Mouse (Mus musculus): ENCODE measurements around the gene Inpp1. TPM values are rescaled to one million over a fixed set of nuclear protein-coding genes. Genes with fewer than 3 reads are reported as not detected.
"Not testable (repeated sequence)": the region's sequence is repeated elsewhere in the genome, so short reads cannot be mapped to it uniquely, and the experiment has no call there.

The Inpp1 gene
- 23.2 and 23.3 TPM in 2 replicates for polyA plus RNA-seq (2015; fragmentation: Nextera tagmentation; extraction: Ambion mirVana)

DNA sequence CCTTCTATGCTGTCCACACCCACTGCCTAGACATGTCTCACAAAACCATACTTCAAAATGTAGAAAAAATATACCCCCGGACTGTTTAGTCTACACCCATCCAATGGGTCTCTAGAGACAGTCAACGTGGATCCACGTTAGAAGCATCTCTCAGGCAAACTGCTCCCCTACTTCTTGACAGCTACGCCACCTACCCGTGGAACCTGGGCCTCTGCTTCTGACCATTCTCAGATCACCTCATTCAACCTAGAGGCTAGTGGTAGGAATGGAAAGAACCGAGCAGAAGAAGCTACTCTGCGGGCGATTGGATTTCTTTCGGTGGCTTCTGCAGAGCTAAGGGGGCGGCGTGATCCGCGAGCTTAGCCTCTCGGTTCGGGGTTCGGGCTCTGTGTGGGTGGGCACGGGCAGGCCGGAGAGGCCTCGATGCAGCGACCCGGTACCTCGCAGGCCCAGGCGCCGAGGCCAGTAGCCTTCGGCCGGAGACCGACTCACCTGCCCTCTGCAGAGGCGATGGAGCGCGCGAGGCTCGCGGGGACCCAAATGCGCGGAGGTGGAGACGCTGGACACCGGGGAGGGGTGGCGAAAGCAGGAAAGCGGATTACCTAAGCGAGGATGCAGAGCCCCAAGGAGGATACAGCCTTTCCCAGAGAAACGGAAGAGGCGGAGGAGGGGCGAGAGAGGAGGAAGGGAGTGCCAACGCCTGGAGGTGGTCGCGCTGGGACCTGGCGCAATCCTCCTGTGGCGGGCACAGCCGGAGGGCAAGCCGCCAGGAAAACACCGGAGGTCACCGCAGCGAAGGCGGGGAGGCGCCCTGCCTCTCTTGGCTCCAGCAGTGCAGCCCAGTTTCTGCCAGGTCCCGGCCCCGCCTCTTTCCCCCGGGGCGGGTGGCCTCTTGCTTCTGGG, at the start of gene Inpp1:
Inpp1 (minus strand) TSS at position 779 of the 903 bp plus-strand sequence.
- peak; percentile 92 for ATAC-seq
- Histone ChIP-seq H3K4me2 (replicated peaks) (peak within 1 kb of the TSS; percentile 73), H3K27ac (peak within 1 kb of the TSS; percentile 82), H3K9ac (replicated peaks) (peak within 1 kb of the TSS; percentile 88), H3K27me3 (no peaks in the 10 kb centered on the region), H3K9me3 (no peaks in the 10 kb centered on the region), H3K4me1 (replicated peaks) (peaks cover 22% of the 10 kb centered on the region), H3K4me3 (replicated peaks) (peak within 1 kb of the TSS; percentile 67), H3K36me3 (no peaks in the 10 kb centered on the region)
- under 1% methylated on average over 50 of the region's 59 CpGs for WGBS

DNA sequence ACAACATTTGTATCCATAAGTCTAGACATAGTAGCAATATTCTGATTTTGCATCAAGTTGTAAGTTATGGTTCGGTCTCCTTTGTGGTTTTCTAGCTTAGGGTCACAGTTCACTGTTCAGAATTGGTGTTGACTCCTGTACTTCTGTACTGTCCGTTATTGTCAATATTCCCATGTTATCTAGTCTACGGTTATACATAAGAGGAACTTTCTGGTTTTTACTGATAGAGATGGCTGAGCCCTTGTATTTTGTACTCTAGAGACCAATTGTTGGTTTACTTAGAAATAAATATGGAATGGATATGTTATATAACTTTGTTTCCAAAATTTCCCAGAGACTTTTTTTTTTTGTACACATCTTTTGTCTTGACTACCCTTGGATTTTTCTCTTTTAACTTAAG, 48.5 kb upstream of the Inpp1 start:
- H3K4me2 ChIP-seq (replicated peaks) = no peak overlapping the region
- ATAC-seq = no peak
- 96% methylated on average over 3 of the region's 3 CpGs for WGBS

DNA sequence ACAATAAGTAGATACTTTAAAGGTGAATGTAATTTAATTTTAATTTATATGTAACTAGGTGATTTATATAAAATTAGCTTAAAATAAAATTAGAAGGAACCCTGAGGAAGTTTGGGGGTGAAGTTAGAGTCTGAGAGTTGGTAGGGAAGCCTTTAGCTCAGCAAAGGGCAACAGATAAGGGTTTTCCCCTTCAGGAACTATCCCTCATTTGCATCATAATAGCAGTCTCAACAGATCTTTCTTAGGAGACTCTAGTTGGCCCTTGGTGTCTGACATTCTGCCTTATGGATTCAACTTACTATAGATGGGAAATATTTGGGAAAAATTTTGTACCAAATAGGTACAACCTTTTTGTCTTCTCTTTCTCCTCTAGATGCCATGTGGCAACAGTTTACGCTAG, 46.7 kb upstream of the Inpp1 start:
- no peak overlapping the region for H3K27ac ChIP-seq
- H3K9ac ChIP-seq (replicated peaks) = no peak overlapping the region
- H3K27me3 ChIP-seq = no peaks in the 10 kb centered on the region
- no peaks in the 10 kb centered on the region for H3K9me3 ChIP-seq
- H3K4me3 ChIP-seq (replicated peaks) = no peak overlapping the region
- H3K36me3 ChIP-seq = peaks cover 26% of the 10 kb centered on the region
- no peak overlapping the region for H3K4me2 ChIP-seq (replicated peaks)
- WGBS = 100% methylated on average over 1 of the region's 1 CpGs
- no peaks in the 10 kb centered on the region for H3K4me1 ChIP-seq (replicated peaks)
- ATAC-seq = no peak

More for the DNA sequence above, 48.5 kb upstream of the Inpp1 start:
- Histone ChIP-seq H3K4me1 (replicated peaks) (no peaks in the 10 kb centered on the region), H3K27ac (no peak overlapping the region), H3K9me3 (no peaks in the 10 kb centered on the region), H3K27me3 (no peaks in the 10 kb centered on the region), H3K4me3 (replicated peaks) (no peak overlapping the region), H3K9ac (replicated peaks) (no peak overlapping the region), H3K36me3 (peaks cover 13% of the 10 kb centered on the region)

DNA sequence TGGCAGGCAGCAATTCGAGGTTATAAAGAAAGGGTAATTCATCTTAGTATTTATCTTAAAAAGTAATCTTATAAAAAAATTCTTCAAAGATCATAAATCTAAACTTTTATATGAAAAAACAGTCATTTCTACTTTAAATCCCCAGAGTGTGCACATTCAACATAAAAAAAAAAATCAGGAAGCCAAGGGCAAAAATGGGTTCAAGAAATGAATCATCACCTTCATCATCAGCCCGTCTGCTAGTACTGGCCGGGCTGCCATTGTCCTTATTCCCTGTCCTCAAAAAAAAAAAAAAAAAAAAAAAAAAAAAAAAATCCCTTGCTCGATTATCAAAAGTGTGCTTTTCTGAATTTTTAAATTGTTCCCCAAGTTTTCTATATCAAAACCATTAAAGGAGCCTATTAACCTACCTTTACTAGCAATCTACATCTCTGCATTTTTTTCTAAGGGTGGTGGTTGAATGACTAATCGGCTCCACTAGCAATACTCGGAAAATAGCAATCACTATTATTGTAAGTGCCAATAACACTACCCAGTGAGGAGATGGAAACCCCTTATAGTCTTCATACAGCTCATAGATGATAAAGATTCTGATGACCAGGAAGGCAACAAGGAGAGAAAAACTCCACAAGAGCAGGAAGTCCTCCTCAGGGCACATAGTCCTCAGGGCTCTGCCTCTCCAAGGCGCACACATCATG, 38.6 kb upstream of the Inpp1 start:
- H3K9ac ChIP-seq (replicated peaks) = no peak overlapping the region
- H3K27me3 ChIP-seq = no peaks in the 10 kb centered on the region
- no peak overlapping the region for H3K27ac ChIP-seq
- no peaks in the 10 kb centered on the region for H3K9me3 ChIP-seq
- H3K4me3 ChIP-seq (replicated peaks) = no peak overlapping the region
- 92% methylated on average over 7 of the region's 7 CpGs for WGBS
- H3K4me1 ChIP-seq (replicated peaks) = no peaks in the 10 kb centered on the region
- ATAC-seq = no peak
- H3K36me3 ChIP-seq = peaks cover 13% of the 10 kb centered on the region
- H3K4me2 ChIP-seq (replicated peaks) = no peak overlapping the region

DNA sequence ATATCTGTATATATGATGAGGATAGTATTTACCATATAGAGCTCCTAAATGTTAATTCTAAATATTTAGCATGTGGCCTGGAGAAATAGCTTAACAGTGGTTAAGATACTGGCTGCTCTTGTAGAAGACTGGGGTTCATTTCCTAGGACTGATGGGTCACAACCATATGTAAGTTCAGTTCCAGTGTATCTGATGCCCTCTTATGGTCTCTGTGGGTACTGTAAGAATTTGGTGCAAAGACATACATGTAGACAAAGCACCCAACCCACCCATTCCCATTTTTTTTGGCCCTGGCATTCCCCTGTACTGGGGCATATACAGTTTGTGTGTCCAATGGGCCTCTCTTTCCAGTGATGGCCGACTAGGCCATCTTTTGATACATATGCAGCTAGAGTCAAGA, 36.5 kb upstream of the Inpp1 start:
- not testable (repeated sequence) for H3K9me3 ChIP-seq; H3K9ac ChIP-seq (replicated peaks); H3K27me3 ChIP-seq; H3K36me3 ChIP-seq; H3K27ac ChIP-seq; H3K4me1 ChIP-seq (replicated peaks); H3K4me2 ChIP-seq (replicated peaks); H3K4me3 ChIP-seq (replicated peaks)
- WGBS = 55% methylated on average over 1 of the region's 1 CpGs
- ATAC-seq = peak; percentile 63; the same call in 1 of the 2 replicates

DNA sequence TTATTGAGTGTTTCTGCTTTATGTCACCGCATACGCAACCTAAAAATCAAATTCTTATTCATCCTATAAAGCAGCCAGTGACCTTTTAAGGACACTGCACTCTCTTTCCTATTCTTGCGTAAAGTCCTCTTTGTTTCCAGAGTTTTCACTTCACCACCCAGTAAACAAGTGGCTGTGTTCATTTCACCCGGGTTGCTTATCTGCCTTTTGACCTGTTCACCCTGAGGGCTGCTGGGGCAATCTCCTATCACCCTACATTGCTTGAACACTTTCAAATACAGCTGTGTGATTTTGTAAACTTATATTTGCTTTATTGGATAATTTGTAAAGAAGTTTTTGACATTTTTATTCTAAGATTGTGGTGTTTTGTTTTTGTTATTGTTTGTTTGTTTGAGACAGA, 31.9 kb upstream of the Inpp1 start:
- no peak overlapping the region for H3K4me2 ChIP-seq (replicated peaks)
- no peak overlapping the region for H3K9ac ChIP-seq (replicated peaks)
- H3K36me3 ChIP-seq = no peaks in the 10 kb centered on the region
- WGBS = 74% methylated on average over 4 of the region's 4 CpGs
- no peaks in the 10 kb centered on the region for H3K27me3 ChIP-seq
- H3K4me1 ChIP-seq (replicated peaks) = peaks cover 9% of the 10 kb centered on the region
- H3K27ac ChIP-seq = no peak overlapping the region
- no peak for ATAC-seq
- no peaks in the 10 kb centered on the region for H3K9me3 ChIP-seq
- H3K4me3 ChIP-seq (replicated peaks) = no peak overlapping the region

DNA sequence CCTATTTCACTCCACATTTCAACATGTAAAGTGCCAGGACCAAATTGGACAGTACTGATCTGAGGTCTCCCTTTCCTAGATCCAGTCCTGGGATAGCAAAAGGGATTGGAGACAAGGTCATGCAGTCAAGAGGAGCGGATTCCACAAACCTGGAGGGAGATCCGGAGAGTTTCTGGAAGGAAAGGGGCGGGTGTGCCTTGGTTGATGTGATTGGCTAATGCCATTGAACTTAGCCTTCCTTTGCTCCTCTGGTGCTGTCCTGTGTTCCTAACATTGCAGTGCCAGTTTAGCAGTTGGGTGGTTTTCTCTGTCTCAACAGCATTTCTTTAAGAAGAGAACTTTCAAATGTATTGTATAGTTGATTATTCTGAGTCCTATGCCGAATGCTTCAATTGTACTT, 29.1 kb upstream of the Inpp1 start:
- Histone ChIP-seq H3K4me3 (replicated peaks) (no peak overlapping the region), H3K4me1 (replicated peaks) (peaks cover 9% of the 10 kb centered on the region), H3K36me3 (no peaks in the 10 kb centered on the region), H3K27ac (no peak overlapping the region), H3K9me3 (no peaks in the 10 kb centered on the region), H3K4me2 (replicated peaks) (no peak overlapping the region), H3K9ac (replicated peaks) (no peak overlapping the region), H3K27me3 (no peaks in the 10 kb centered on the region)
- 91% methylated on average over 4 of the region's 4 CpGs for WGBS
- no peak for ATAC-seq

DNA sequence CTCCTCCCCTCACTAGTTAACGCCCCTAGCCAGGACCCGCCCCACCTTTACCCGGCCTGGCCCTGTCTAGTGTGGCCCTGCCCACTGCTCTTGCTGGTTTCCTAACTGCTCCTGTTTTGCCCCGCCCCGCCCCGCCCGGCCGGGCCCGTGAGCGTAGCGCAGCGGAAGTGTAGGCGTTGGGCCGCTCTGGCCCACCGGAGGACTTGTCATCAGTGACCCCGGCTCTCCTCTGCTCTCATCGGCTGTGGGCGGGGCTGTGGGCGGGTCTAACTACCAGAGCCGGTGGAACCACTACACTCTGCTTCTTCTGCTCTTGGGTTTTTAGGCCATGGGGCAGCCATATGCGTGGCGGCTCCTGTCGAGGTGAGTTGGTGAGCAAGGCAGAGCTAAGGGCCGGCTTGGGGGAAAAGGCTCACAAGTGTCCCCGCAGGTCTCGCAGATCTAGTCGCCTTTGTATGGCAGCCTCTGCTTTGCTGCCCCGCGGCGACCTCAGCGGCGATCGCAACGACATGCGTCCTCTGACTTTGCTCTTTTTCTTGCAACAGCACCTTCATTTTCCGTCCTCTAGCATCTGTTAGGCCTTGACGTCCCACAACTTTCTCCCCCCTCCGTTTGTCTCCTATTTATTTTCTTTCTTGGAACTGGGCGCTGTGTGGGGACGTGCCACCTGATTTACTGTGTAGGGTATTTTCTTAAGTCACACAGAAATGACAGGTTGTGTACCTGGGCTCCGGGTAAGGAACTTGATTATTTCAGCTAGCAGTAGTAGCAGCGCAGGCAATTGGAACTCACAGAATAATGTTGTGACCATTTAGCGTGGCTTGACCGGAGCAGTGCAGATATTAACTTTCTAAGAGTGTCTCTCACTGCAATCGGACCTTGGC, 27.5 kb upstream of the Inpp1 start, which contains the start of gene Hibch:
Hibch (plus strand) TSS at position 148 of the 884 bp plus-strand sequence.
- H3K27ac ChIP-seq = peak within 1 kb of the TSS; percentile 81
- peak; percentile 100 for ATAC-seq
- peaks cover 9% of the 10 kb centered on the region for H3K4me1 ChIP-seq (replicated peaks)
- H3K4me2 ChIP-seq (replicated peaks) = peak within 1 kb of the TSS; percentile 70
- H3K9ac ChIP-seq (replicated peaks) = peak within 1 kb of the TSS; percentile 77
- H3K4me3 ChIP-seq (replicated peaks) = peak within 1 kb of the TSS; percentile 59
- WGBS = 4% methylated on average over 45 of the region's 45 CpGs
- H3K36me3 ChIP-seq = no peaks in the 10 kb centered on the region
- no peaks in the 10 kb centered on the region for H3K27me3 ChIP-seq
- H3K9me3 ChIP-seq = no peaks in the 10 kb centered on the region

DNA sequence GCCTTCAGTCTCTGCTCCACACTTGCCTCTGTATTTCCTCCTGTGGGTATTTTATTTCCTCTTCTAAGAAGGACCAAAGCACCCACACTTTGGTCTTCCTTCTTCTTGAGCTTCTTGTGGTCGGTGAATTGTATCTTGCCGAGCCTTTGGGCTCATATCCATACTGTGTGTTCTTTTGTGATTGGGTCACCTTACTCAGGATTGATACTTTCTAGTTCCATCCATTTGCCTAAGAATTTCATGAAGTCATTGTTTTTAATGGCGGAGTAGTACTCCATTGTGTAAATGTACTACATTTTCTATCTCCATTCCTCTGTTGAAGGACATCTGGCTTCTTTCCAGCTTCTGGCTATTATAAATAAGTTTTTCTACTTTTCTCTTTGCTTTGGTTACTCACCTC, 26.9 kb upstream of the Inpp1 start:
- H3K36me3 ChIP-seq = no peaks in the 10 kb centered on the region
- ATAC-seq = peak; percentile 53; the same call in 1 of the 2 replicates
- H3K27me3 ChIP-seq = no peaks in the 10 kb centered on the region
- peaks cover 9% of the 10 kb centered on the region for H3K4me1 ChIP-seq (replicated peaks)
- no peak overlapping the region for H3K9ac ChIP-seq (replicated peaks)
- H3K4me3 ChIP-seq (replicated peaks) = peak overlapping the region; percentile 59
- H3K4me2 ChIP-seq (replicated peaks) = peak overlapping the region; percentile 70
- no peaks in the 10 kb centered on the region for H3K9me3 ChIP-seq
- 17% methylated on average over 3 of the region's 3 CpGs for WGBS
- no peak overlapping the region for H3K27ac ChIP-seq

DNA sequence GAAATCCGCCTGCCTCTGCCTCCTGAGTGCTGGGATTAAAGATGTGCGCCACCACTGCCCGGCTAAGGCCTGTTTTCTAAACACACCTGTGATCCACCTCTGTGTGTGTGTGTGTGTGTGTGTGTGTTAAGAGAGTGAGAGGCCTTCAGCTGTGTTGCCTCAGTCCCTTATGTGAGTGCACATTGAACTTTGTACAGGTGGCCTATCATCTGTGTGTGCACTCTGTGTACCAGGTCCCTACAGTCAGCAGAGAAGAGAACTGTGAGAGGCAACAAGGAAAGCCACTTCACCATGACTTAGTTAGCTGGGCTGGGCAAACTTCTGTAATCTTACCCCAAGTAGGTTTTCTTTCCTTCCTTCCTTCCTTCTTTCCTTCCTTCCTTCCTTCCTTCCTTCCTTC, 21.6 kb upstream of the Inpp1 start:
- Histone ChIP-seq H3K9me3 (no peaks in the 10 kb centered on the region), H3K27me3 (no peaks in the 10 kb centered on the region), H3K4me3 (replicated peaks) (no peak overlapping the region), H3K4me1 (replicated peaks) (no peaks in the 10 kb centered on the region), H3K4me2 (replicated peaks) (no peak overlapping the region), H3K36me3 (no peaks in the 10 kb centered on the region), H3K27ac (no peak overlapping the region), H3K9ac (replicated peaks) (no peak overlapping the region)
- no peak for ATAC-seq
- WGBS = 94% methylated on average over 3 of the region's 3 CpGs

DNA sequence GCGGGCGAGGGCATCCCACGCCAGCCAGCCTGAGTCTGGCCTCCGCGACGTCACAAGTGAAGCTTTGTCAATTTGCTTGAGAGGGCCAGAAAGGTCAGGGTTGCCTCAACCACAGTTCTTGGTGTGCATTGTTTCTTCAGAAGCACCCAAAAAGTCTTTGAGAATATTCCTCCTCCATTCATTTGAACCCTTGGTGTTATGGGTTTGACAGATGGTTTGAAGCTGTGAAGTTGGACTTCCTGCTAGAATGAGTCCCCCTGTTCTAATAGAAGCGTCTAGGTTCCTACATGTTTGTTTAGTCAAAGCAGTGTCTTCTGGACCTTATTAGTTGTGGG, 292 bp upstream of the Inpp1 start:
- H3K27me3 ChIP-seq = no peaks in the 10 kb centered on the region
- peak overlapping the region; percentile 73 for H3K4me2 ChIP-seq (replicated peaks)
- peak overlapping the region; percentile 82 for H3K27ac ChIP-seq
- ATAC-seq = no peak
- no peaks in the 10 kb centered on the region for H3K9me3 ChIP-seq
- WGBS = 6% methylated on average over 7 of the region's 7 CpGs
- H3K36me3 ChIP-seq = no peaks in the 10 kb centered on the region
- peaks cover 22% of the 10 kb centered on the region for H3K4me1 ChIP-seq (replicated peaks)
- peak overlapping the region; percentile 67 for H3K4me3 ChIP-seq (replicated peaks)
- H3K9ac ChIP-seq (replicated peaks) = peak overlapping the region; percentile 88

Measured in midbrain, embryonic 13.5 days (tissue).